Mouse (Mus musculus): ENCODE measurements around the gene Fank1. TPM values are rescaled to one million over a fixed set of nuclear protein-coding genes. Genes with fewer than 3 reads are reported as not detected.

Fank1 gene
- polyA plus RNA-seq, 1 experiment: not detected

DNA sequence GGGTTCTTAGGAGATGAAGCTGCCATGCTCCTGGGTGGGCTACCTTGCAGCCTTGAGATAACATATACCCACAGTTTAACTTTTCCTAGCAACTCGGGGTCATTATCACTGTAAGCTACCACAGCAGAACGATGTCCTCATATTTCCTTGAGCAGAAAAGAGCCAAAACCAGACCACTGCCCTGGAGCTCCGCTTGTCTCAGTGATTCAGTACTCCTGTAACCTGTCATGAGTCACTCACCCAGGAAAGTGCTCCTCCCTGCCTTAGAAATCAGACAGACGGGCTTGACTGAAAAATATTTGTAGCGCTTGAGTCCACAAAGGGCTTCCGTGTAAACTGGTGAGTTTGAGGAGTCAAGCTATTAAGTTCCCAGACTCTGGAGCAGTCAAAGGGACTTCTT, 14.0 kb upstream of the Fank1 start:
- Histone ChIP-seq H3K27ac (ENCODE audit: insufficient read depth, low read depth, low read length) (no peak overlapping the region), H3K4me1 (ENCODE audit: control insufficient read depth, insufficient read depth, low read length) (peaks cover 27% of the 10 kb centered on the region), H3K4me3 (ENCODE audit: insufficient read depth, low read depth, low read length) (no peak overlapping the region)
- WGBS: 78% methylated on average over 6 of the region's 6 CpGs
- TF ChIP-seq POLR2A (IDR thresholded peaks at IDR 0.05; ENCODE audit: insufficient read depth, low read depth, low read length): no peak
- TF ChIP-seq CTCF (IDR thresholded peaks at IDR 0.05; ENCODE audit: insufficient read depth, low read depth, low read length): no peak

DNA sequence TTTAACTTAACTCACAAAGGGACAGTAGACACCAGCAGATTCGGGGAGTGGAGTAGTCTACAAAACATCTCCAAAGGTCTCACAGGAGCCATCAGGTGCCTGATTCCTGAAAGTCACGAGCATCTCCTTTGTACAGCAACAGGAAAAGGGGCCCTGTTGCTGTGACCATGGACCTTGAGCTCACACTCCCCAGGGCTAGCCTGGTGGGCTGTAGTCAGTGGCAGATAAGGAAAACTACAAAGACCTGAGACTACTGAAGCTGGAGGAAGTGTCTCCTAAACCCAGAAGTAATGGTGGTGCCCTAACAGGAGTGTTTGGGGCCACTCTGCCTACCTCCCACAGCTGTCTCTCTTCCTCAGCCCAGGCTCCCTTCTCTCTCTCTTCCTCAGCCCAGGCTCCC, 12.2 kb upstream of the Fank1 start:
- Histone ChIP-seq H3K4me3 (ENCODE audit: insufficient read depth, low read depth, low read length) (no peak overlapping the region), H3K4me1 (ENCODE audit: control insufficient read depth, insufficient read depth, low read length) (peaks cover 32% of the 10 kb centered on the region), H3K27ac (ENCODE audit: insufficient read depth, low read depth, low read length) (no peak overlapping the region)
- 78% methylated on average over 2 of the region's 2 CpGs for WGBS
- TF ChIP-seq CTCF (IDR thresholded peaks at IDR 0.05; ENCODE audit: insufficient read depth, low read depth, low read length) (no peak), POLR2A (IDR thresholded peaks at IDR 0.05; ENCODE audit: insufficient read depth, low read depth, low read length) (no peak)

DNA sequence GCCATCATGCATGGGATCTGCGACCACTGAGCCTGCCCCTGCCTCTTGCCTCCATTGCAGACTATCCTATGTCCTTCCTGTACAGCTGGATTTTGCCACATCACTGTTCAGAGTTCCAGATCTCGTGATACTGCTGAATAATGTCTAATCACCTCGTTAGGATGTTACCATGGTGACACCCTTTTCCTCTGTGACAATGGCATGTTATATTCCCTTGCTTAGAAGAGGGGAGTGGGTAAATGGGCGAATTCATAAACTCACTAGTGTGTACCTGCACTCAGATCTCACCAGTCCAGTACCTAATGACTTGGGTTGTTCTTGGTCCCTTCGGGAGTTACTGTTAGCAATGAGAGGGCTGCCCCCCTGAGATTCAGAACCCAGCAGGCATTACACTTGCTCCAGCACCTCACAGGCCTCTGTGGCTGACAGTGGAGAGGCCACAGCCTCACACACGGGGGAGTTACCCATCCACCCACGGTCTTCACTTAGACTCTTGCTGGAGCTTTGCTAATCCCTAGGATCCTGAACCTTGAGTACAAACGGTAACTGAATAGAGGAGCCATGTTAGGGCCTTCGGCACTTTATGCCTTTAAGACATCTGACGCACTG, 11.3 kb upstream of the Fank1 start:
- Histone ChIP-seq H3K4me3 (ENCODE audit: insufficient read depth, low read depth, low read length) (no peak overlapping the region), H3K27ac (ENCODE audit: insufficient read depth, low read depth, low read length) (peak overlapping the region; percentile 12; the same call in 1 of the 2 replicates), H3K4me1 (ENCODE audit: control insufficient read depth, insufficient read depth, low read length) (peaks cover 25% of the 10 kb centered on the region)
- WGBS: 35% methylated on average over 10 of the region's 10 CpGs
- TF ChIP-seq POLR2A (IDR thresholded peaks at IDR 0.05; ENCODE audit: insufficient read depth, low read depth, low read length) (no peak), CTCF (IDR thresholded peaks at IDR 0.05; ENCODE audit: insufficient read depth, low read depth, low read length) (no peak)

DNA sequence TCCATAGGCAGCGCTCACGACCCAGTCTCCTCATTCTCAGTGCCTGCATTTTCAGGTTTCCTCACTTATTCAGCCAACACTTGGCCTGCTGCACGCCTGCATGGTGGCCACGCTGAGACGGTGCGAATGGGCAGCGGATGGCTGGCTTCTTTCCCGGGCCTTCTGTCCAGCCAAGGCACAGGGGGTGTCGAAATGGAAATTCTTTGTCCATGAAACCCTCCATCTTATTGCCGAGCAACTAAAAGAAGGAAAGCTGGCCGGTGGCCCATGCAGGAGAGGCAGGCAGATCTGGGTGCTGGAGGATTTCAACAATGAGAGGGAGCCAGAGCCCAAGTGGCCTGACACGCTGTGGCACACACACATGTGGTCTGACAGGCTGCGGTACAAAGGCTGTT, 10.8 kb upstream of the Fank1 start:
- H3K27ac ChIP-seq (ENCODE audit: insufficient read depth, low read depth, low read length): peak overlapping the region; percentile 12; the same call in 1 of the 2 replicates
- no peak for TF ChIP-seq POLR2A (IDR thresholded peaks at IDR 0.05; ENCODE audit: insufficient read depth, low read depth, low read length)
- no peak for TF ChIP-seq CTCF (IDR thresholded peaks at IDR 0.05; ENCODE audit: insufficient read depth, low read depth, low read length)
- H3K4me3 ChIP-seq (ENCODE audit: insufficient read depth, low read depth, low read length): no peak overlapping the region
- 35% methylated on average over 13 of the region's 13 CpGs for WGBS
- H3K4me1 ChIP-seq (ENCODE audit: control insufficient read depth, insufficient read depth, low read length): peaks cover 27% of the 10 kb centered on the region

DNA sequence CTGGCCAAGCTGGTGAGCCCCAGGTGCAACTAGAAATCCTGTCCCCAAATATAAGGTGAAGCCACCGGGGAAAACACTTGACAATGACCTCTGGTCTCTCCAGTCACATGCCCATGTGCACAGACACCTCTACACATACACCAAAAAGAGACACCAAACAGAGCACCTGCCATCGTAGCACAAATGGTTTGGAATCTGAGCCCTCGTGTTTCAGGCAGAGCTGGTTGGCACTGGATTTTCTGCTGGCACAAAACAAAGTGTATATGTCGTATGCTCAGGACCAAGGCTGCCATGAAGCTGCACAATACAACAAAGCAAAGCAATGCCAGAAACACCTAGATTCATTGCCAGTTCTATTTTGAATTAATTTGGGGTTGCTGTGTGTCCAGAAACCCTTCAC, 8.6 kb upstream of the Fank1 start:
- TF ChIP-seq CTCF (IDR thresholded peaks at IDR 0.05; ENCODE audit: insufficient read depth, low read depth, low read length): no peak
- no peak for TF ChIP-seq POLR2A (IDR thresholded peaks at IDR 0.05; ENCODE audit: insufficient read depth, low read depth, low read length)
- Histone ChIP-seq H3K4me3 (ENCODE audit: insufficient read depth, low read depth, low read length) (no peak overlapping the region), H3K27ac (ENCODE audit: insufficient read depth, low read depth, low read length) (0 out of 2 replicates have a peak overlapping the region, but pooled peaks have one; percentile 3), H3K4me1 (ENCODE audit: control insufficient read depth, insufficient read depth, low read length) (peaks cover 29% of the 10 kb centered on the region)
- 45% methylated on average over 4 of the region's 4 CpGs for WGBS

DNA sequence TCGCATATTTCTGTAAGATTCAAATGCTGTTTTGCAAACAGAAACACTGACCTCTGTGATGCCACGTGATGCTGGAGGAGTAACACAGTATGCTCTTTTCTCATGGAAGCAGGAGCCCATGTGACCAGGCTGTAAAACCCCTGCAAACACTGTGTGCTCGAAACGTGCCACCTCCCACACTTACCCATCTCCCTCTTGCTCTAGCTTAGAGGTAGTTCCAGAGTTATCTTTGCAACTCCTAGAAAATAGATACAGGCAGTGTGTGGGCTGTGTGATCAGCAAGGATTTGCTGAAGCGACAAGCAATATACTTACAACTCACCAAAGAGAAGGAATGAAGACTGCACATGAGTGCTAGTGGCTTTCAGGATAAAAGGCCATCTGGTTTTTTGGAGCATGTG, 8.1 kb upstream of the Fank1 start:
- H3K27ac ChIP-seq (ENCODE audit: insufficient read depth, low read depth, low read length): peak overlapping the region; percentile 3; the same call in 1 of the 2 replicates
- WGBS: 31% methylated on average over 5 of the region's 5 CpGs
- no peak overlapping the region for H3K4me3 ChIP-seq (ENCODE audit: insufficient read depth, low read depth, low read length)
- peaks cover 29% of the 10 kb centered on the region for H3K4me1 ChIP-seq (ENCODE audit: control insufficient read depth, insufficient read depth, low read length)
- no peak for TF ChIP-seq POLR2A (IDR thresholded peaks at IDR 0.05; ENCODE audit: insufficient read depth, low read depth, low read length)

DNA sequence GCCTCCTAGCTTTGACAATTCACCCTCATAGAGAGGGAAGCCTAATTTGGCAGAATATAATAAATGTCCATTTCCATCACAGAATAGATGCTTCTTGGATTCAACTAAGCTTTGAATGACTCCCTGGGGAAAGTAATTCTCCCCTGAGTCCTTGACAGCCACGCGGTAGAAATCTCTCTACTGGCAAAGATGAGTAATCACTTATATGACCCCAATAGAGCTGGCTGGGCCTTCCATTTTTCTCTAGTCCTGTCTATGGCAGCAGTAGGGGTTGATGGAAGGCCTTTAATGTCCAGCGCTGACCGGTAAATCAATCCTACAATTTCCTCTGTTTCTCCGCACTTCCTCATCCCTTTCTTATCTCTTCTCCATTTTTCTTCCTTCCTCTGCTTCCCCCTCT, 1.5 kb upstream of the Fank1 start:
- 44% methylated on average over 5 of the region's 5 CpGs for WGBS
- TF ChIP-seq CTCF (IDR thresholded peaks at IDR 0.05; ENCODE audit: insufficient read depth, low read depth, low read length) (no peak), POLR2A (IDR thresholded peaks at IDR 0.05; ENCODE audit: insufficient read depth, low read depth, low read length) (no peak)
- no peak overlapping the region for H3K4me3 ChIP-seq (ENCODE audit: insufficient read depth, low read depth, low read length)
- H3K4me1 ChIP-seq (ENCODE audit: control insufficient read depth, insufficient read depth, low read length): peaks cover 6% of the 10 kb centered on the region
- H3K27ac ChIP-seq (ENCODE audit: insufficient read depth, low read depth, low read length): peak overlapping the region; percentile 11; the same call in 1 of the 2 replicates

DNA sequence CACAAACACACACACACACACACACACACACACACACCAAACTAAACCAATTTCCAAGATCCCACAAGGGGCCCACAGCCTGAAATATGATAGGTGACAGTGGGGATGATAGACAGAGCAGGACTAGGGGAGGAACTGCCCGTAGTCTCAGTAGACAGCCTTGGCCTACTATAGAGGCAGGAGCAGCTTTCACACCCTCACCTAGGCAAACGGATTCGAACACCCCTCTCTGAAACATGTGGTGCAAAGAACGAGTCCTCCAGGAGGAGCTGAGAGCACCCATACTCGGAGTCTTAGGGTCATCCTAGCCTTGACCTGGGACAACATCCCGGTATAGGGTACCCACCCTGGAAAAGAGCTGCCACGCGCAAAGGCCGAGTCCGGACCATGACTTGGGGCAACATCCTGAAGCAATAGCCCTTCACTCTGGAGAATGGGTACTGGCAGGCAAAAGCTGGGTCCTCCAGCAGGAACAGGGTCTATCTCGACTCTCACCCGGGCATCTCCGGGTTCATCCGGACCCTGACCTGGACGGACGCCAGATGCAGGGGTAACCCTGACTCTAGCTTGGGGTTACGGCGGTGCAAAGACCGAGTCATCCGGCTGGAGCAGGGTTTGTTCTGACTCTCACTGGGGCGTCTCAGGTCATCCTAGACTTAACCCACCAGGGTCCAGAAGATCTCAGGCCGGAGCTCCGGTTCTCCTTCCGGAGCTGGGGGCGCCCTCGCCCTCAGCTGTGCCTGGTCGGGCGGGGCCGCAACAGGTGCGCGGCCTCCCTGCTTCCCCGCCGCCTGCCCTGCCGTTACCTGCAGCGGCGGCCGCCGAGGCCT, 650 bp upstream of the Fank1 start:
- peak overlapping the region; percentile 82 for H3K4me3 ChIP-seq (ENCODE audit: insufficient read depth, low read depth, low read length)
- WGBS: 4% methylated on average over 38 of the region's 38 CpGs
- peaks cover 5% of the 10 kb centered on the region for H3K4me1 ChIP-seq (ENCODE audit: control insufficient read depth, insufficient read depth, low read length)
- H3K27ac ChIP-seq (ENCODE audit: insufficient read depth, low read depth, low read length): peak overlapping the region; percentile 11
- no peak for TF ChIP-seq CTCF (IDR thresholded peaks at IDR 0.05; ENCODE audit: insufficient read depth, low read depth, low read length)
- TF ChIP-seq POLR2A (IDR thresholded peaks at IDR 0.05; ENCODE audit: insufficient read depth, low read depth, low read length): no peak

DNA sequence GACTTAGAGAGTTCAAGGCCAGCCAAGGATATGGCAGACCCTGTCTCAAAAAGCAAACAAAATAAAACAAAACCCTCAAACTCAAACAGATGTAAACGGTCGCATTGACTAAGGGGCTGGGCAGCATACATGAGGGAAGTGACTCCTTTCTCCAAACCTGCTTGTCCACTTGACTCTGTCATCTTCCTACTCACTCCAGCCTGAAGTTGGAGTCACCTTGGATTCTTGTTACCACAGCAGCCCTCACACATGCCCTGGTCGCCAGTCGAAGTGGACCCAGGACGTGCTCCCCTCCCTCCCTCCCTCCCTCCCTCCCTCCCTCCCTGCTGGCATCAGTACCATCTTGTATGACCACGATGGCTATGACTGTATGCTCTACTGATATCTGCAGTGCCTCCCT, 4.9 kb downstream of the Fank1 start:
- no peak for TF ChIP-seq POLR2A (IDR thresholded peaks at IDR 0.05; ENCODE audit: insufficient read depth, low read depth, low read length)
- no peak for TF ChIP-seq CTCF (IDR thresholded peaks at IDR 0.05; ENCODE audit: insufficient read depth, low read depth, low read length)
- H3K4me1 ChIP-seq (ENCODE audit: control insufficient read depth, insufficient read depth, low read length): peaks cover 6% of the 10 kb centered on the region
- H3K27ac ChIP-seq (ENCODE audit: insufficient read depth, low read depth, low read length): no peak overlapping the region
- 77% methylated on average over 6 of the region's 6 CpGs for WGBS
- no peak overlapping the region for H3K4me3 ChIP-seq (ENCODE audit: insufficient read depth, low read depth, low read length)

Data from olfactory bulb, adult 2 months (tissue).